Mouse (Mus musculus) embryonic facial prominence, embryonic 11.5 days (tissue): Measurements from ENCODE around the gene Ptgfrn. TPM values are rescaled to one million over a fixed set of nuclear protein-coding genes. Genes with fewer than 3 reads are reported as not detected.
A peak's percentile ranks its signal among the peaks of the same experiment; 100 is the strongest.

Source experiments
- ATAC-seq: fragments of 200-750 bp; cut with Nextera tagmentation; replicated peaks from 2 replicates; pipeline ENCODE4 v1.8.0; 2017; ENCODE audit warnings: low read depth; ENCODE audit not compliant: insufficient number of reproducible peaks, low FRiP score, low TSS enrichment
- DNase-seq: peaks from one replicate; pipeline ENCODE4 v3.0.0-alpha.2; 2015; ENCODE audit warnings: low spot score
- H3K27ac ChIP-seq: fragments of 300-500 bp; sonication (generic); replicated peaks from 2 replicates; pipeline ENCODE4 v1.5.1; 2014; ENCODE audit warnings: mild to moderate bottlenecking, low read depth, low read length, control low read depth
- H3K27me3 ChIP-seq: fragments of 300-500 bp; sonication (generic); 2 replicates; pipeline ENCODE4 v1.6.1; 2014; ENCODE audit warnings: mild to moderate bottlenecking, low read length, moderate library complexity, mixed read lengths; ENCODE audit not compliant: control insufficient read depth, insufficient read depth
- H3K36me3 ChIP-seq: fragments of 300-500 bp; sonication (generic); replicated peaks from 2 replicates; pipeline ENCODE4 v1.6.1; 2014; ENCODE audit warnings: low read depth, mild to moderate bottlenecking, low read length, moderate library complexity, mixed read lengths; ENCODE audit not compliant: control insufficient read depth, insufficient read depth
- H3K4me1 ChIP-seq: fragments of 300-500 bp; sonication (generic); 2 replicates; pipeline ENCODE4 v1.6.1; 2014; ENCODE audit warnings: low read length, mixed read lengths; ENCODE audit not compliant: control insufficient read depth, insufficient read depth
- H3K4me2 ChIP-seq: fragments of 300-500 bp; sonication (generic); 2 replicates; pipeline ENCODE4 v1.6.1; 2014; ENCODE audit warnings: low read depth, mild to moderate bottlenecking, control low read depth, low read length, moderate library complexity
- H3K4me3 ChIP-seq: fragments of 300-500 bp; sonication (generic); 2 replicates; pipeline ENCODE4 v1.5.1; 2014; ENCODE audit warnings: low read depth, low read length, control low read depth
- H3K9ac ChIP-seq: fragments of 300-500 bp; sonication (generic); replicated peaks from 2 replicates; pipeline ENCODE4 v1.6.1; 2014; ENCODE audit warnings: mild to moderate bottlenecking, control low read depth, low read length
- H3K9me3 ChIP-seq: fragments of 300-500 bp; sonication (generic); replicated peaks from 2 replicates; pipeline ENCODE4 v1.6.1; 2016; ENCODE audit warnings: mild to moderate bottlenecking, low read length, inconsistent platforms, mixed read lengths; ENCODE audit not compliant: control insufficient read depth
- WGBS: fragments of 180-500 bp; shearing (Covaris S2); extraction: QIAGEN DNeasy Blood & Tissue Kit; methylation state at CpG from one replicate; pipeline ENCODE4 v1.1.7; 2014; 5-methylcytosine and 5-hydroxymethylcytosine counted together
- polyA plus RNA-seq: library from polyadenylated mRNA; unstranded; fragments of >200 nt; fragmentation: Nextera tagmentation; extraction: Ambion mirVana; gene quantifications from 2 replicates; pipeline ENCODE4 v1.2.1, GENCODE M21; 2014

Gene Ptgfrn
- polyA plus RNA-seq, 1 experiment from 2014 or later: 6.5 TPM

DNA sequence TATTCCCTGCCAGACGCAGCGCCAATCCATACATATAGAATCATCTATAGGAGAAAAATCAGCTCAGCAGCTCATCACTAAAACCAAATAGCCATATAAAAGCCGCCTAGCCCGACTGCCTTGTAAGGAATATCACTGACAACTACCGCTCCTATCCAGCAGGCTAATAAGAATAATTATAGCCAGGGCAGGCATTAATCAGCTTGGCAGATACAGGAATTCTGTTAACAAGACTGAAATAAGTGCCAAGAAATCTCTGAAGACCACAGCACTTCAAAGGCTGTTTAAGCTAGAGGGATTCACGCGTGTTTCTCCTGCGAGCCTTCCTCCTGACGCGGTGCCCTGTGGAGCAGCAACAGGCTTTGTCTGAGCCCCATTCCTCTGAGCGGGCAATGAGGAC lies 4.6 kb downstream of the Ptgfrn start:
- Histone ChIP-seq H3K9ac (no peak overlapping the region), H3K36me3 (no peaks in the 10 kb centered on the region), H3K27ac (no peak overlapping the region), H3K4me3 (no peak overlapping the region), H3K27me3 (no peaks in the 10 kb centered on the region), H3K9me3 (no peaks in the 10 kb centered on the region), H3K4me1 (peaks cover 3% of the 10 kb centered on the region; the same call in 1 of the 2 replicates), H3K4me2 (no peak overlapping the region)
- ATAC-seq (no peak), DNase-seq (no peak)
- WGBS: 84% methylated on average over 11 of the region's 11 CpGs

DNA sequence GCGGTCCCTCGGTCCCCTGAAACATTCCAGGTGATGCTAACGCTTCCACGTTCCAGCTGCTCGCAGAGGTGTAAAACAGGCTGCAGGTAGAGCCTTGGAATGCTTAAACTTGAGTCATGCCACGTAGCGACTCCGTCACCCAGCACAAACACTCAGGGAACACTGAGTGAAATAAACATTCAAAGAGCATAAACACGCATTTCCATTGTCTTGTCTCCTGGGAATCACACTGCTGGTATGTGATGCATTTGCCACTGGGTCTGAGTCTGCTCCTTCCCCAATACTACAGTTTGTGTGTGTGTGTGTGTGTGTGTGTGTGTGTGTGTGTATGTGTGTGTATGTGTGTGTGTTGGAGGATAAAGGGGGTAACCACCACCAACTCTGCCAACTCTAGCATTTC lies 5.2 kb downstream of the Ptgfrn start:
- Histone ChIP-seq H3K4me3 (no peak overlapping the region), H3K9ac (no peak overlapping the region), H3K36me3 (no peaks in the 10 kb centered on the region), H3K4me1 (peaks cover 3% of the 10 kb centered on the region; the same call in 1 of the 2 replicates), H3K9me3 (no peaks in the 10 kb centered on the region), H3K27me3 (no peaks in the 10 kb centered on the region), H3K27ac (no peak overlapping the region), H3K4me2 (no peak overlapping the region)
- DNase-seq (no peak), ATAC-seq (no peak)
- 86% methylated on average over 9 of the region's 9 CpGs for WGBS

DNA sequence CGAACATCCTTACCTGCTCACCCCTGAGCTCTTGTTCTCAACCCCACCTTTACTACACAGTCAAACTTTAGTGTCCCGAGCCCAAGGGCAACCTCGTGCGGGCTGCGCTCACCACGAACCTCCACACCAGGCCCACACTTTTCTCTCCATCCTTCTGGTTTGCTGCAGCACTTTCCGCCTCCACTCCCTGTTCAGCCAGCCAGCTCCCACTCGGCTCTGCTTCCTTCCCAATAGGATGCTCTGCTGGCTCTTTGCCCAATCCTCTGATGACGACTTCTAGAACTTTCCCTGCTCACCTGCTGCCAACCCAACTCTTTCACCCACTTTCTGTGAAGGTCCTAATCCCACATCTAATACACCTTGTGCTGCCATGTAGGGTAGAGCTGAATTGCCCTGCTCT lies 6.3 kb downstream of the Ptgfrn start:
- ATAC-seq (no peak), DNase-seq (no peak)
- H3K9me3 ChIP-seq: no peaks in the 10 kb centered on the region
- H3K27ac ChIP-seq: no peak overlapping the region
- H3K9ac ChIP-seq: no peak overlapping the region
- peaks cover 3% of the 10 kb centered on the region; the same call in 1 of the 2 replicates for H3K4me1 ChIP-seq
- H3K36me3 ChIP-seq: no peaks in the 10 kb centered on the region
- 88% methylated on average over 9 of the region's 9 CpGs for WGBS
- H3K4me2 ChIP-seq: no peak overlapping the region
- H3K27me3 ChIP-seq: no peaks in the 10 kb centered on the region
- H3K4me3 ChIP-seq: no peak overlapping the region

DNA sequence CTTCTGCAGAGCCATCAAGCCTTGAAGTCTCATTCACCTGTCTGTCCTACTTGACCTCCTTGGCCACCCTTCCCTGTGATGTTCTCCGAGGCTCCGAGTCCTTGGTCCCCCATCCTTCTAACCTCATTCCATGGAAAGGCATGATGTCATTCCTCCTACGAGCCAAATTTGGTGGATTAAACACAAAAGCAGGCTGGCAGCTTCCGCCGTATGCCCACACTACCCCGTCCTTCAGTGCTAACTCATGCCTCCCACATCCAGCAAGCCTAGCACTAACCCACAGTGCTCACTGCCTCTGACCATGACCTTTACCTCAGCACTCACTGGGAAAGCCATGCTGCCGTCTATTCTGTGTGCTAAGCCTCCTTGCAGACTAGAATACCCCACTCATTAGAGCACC lies 8.0 kb downstream of the Ptgfrn start:
- no peaks in the 10 kb centered on the region for H3K4me1 ChIP-seq
- H3K36me3 ChIP-seq: no peaks in the 10 kb centered on the region
- no peak overlapping the region for H3K9ac ChIP-seq
- no peaks in the 10 kb centered on the region for H3K27me3 ChIP-seq
- ATAC-seq (no peak), DNase-seq (no peak)
- 89% methylated on average over 7 of the region's 7 CpGs for WGBS
- H3K9me3 ChIP-seq: no peaks in the 10 kb centered on the region
- H3K4me3 ChIP-seq: no peak overlapping the region
- H3K27ac ChIP-seq: no peak overlapping the region
- no peak overlapping the region for H3K4me2 ChIP-seq

DNA sequence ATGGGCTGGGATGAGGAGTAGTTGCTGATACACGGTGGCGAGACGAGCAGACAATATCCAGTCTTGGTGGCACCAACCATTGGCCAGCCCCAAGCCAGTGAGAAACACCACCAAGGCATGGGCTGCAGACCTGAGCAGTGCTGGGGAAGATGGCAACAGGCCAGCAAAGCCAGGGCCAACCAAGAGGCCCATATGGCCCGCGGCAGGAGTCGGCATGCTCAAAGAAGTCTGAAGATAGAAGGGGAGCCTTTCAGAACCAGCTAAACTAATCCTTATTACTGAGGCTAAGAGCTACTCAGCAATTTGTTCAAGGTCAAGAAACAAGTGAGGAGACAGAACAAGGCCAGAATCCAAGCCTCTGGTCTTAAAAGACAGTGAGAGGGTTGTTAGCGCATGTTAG lies 8.9 kb downstream of the Ptgfrn start:
- no peak for ATAC-seq
- H3K4me1 ChIP-seq: no peaks in the 10 kb centered on the region
- H3K27ac ChIP-seq: no peak overlapping the region
- DNase-seq: no peak
- H3K9ac ChIP-seq: no peak overlapping the region
- no peaks in the 10 kb centered on the region for H3K27me3 ChIP-seq
- WGBS: 91% methylated on average over 7 of the region's 7 CpGs
- no peak overlapping the region for H3K4me3 ChIP-seq
- H3K9me3 ChIP-seq: no peaks in the 10 kb centered on the region
- no peaks in the 10 kb centered on the region for H3K36me3 ChIP-seq
- H3K4me2 ChIP-seq: no peak overlapping the region

DNA sequence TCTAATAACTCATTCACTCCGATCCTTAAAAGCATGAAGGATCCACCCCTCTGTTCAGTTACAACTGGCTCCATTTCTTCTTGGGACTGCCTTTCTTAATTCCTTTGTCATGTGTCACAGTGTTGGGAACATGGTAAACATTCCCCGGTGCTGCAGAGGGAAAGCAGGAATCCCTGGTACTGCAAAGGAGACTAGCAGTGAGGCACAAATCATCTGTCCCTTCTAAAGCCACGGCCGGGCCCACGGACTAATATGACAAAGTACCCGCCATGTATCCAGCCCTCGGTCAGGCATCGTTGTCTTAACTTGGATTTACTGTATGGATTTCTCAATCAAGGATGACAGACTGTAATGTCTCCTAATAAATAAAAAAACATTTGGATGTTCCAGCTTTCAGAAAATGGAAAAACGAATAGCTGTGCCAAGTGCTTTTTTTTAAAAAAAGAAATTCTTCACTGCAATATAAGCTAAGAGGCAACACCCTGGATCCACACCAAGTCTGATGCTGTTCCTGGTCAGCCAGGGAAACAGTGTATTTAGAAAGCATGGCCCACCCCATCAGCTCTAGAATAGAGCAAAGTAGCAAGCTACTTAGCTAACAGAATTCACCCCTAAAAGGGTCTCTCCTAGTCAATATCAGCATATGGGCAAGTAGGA lies 10.2 kb downstream of the Ptgfrn start:
- DNase-seq: no peak
- 85% methylated on average over 9 of the region's 9 CpGs for WGBS
- no peak overlapping the region for H3K4me3 ChIP-seq

DNA sequence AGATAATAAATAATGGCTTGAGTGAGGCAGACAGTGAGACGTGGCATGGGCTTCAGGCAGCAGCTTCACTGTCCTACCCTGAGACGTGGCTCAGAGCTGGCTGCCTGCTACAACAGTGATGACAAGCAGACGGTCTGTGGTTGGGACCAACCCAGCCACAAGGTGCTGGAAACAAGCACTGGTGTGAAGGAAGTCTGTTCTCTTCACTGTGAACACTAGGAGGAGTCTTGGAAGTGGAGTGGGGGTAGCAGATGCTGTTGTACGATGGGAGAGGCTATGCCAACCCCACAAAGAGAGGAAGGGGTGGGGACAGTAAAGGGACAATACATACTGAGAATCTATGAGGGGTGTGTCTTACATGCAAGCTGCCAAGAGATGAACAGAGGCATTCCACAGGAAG lies 12.0 kb downstream of the Ptgfrn start:
- Histone ChIP-seq H3K36me3 (no peaks in the 10 kb centered on the region), H3K4me3 (no peak overlapping the region), H3K27ac (no peak overlapping the region), H3K9ac (no peak overlapping the region), H3K27me3 (no peaks in the 10 kb centered on the region), H3K4me1 (no peaks in the 10 kb centered on the region), H3K9me3 (no peaks in the 10 kb centered on the region), H3K4me2 (no peak overlapping the region)
- ATAC-seq: no peak
- WGBS: 63% methylated on average over 4 of the region's 4 CpGs
- DNase-seq: no peak

More for the DNA sequence above, 10.2 kb downstream of the Ptgfrn start:
- Histone ChIP-seq H3K9ac (no peak overlapping the region), H3K4me2 (no peak overlapping the region), H3K36me3 (no peaks in the 10 kb centered on the region), H3K4me1 (no peaks in the 10 kb centered on the region), H3K27ac (no peak overlapping the region), H3K9me3 (no peaks in the 10 kb centered on the region), H3K27me3 (no peaks in the 10 kb centered on the region)
- ATAC-seq: no peak

DNA sequence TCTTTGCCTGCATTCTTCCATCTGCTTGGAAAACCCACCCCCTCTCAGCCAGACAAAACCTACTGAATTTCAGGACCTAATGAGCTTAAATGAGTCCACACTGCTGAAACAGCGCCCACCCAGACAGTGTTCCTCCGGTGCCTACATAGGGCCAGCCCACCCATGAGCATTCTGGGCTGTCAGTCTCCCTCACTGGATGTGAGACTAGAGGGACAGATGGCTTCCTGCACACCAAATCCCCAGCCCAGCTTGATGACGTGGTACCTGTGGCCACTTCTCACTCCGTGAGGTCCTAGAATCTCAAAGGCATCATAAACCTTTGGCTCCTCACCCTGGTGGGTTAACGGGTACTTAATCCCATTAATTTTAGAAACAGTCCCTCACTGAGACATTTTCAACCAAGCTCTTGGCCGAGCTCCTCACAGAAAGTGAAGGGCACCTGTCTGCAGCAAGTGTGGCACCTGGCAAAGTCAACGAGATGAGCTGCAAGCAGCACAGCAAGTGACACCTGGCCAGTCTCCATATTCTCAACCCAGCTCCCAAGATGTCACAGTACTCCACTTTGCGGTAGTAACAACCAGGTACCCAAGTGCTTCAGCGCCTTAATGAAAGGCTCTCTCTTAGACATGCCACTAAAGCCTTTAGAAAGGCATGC lies 12.8 kb downstream of the Ptgfrn start:
- ATAC-seq (no peak), DNase-seq (peak; percentile 45)
- Histone ChIP-seq H3K27me3 (no peaks in the 10 kb centered on the region), H3K9me3 (no peaks in the 10 kb centered on the region), H3K36me3 (no peaks in the 10 kb centered on the region), H3K4me3 (no peak overlapping the region), H3K9ac (no peak overlapping the region), H3K27ac (no peak overlapping the region), H3K4me1 (no peaks in the 10 kb centered on the region), H3K4me2 (no peak overlapping the region)
- WGBS: 74% methylated on average over 9 of the region's 9 CpGs
